Mouse (Mus musculus) gastrocnemius, postnatal 36 days (tissue): ENCODE data around the gene Prkab2. TPM values are rescaled to one million over a fixed set of nuclear protein-coding genes. Genes with fewer than 3 reads are reported as not detected.
A peak's percentile ranks its signal among the peaks of the same experiment; 100 is the strongest.

Source experiments
- DNase-seq, 2 experiments: peaks; one replicate each; pipeline ENCODE4 v3.0.0; 2022
- intact Hi-C: fragments of 180-260 bp; cut with DNase I; formaldehyde crosslinking; loops from one replicate; pipeline ENCODE4 v1.15.1; 2025
- total RNA-seq, 2 experiments: library from RNA; stranded (reverse); gene quantifications; 2 replicates each; pipeline ENCODE4 v1.2.3; 2021

Prkab2 gene
- total RNA-seq, 2 experiments from 2014 or later: 178 to 198 TPM

- DNase-seq: no peak
- intact Hi-C loops: no loop called here
Measured at GRCm38 (mm10) chr3:97648518-97648917, 9.5 kb upstream of the Prkab2 start.

DNA sequence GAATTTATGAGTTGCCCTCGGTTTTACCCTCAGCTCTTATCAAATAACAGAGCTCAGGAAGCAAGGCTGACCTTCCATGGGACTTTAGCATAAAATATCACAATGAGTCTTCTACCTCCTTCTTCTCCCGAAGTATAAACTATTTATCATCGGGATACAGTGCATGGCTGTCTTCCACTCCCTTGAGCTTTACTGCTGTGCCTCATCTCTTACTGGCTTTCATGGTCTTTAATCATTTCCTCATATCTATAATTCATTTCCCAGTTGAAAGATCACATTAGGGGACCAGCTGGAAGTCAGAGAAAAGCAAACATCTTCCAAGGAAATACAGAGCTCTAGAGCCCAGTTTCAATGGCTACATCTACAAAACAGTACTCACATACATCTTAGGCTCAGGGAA is 9.0 kb upstream of the Prkab2 start:
- no peak for DNase-seq
- intact Hi-C loops: no loop called here

DNA sequence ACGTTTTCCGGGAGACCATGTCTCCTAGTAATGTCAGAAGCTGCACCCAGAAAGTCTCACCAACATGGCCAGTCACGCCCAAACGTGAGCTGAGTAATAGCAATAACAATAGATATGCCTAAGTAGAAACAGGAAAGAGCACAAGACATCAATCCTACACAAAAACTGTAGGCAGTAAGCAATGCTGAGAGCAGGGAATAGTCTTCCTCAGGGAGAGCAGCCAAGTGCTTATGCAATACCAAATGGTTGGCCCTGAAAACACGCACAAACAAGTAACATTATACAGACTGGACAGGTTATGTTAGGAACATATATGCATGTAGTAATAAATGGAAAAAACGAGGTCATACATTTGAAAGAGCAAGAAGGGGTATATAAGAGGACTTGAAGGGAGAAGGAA is 8.5 kb upstream of the Prkab2 start:
- no peak for DNase-seq
- intact Hi-C loops: no loop called here

DNA sequence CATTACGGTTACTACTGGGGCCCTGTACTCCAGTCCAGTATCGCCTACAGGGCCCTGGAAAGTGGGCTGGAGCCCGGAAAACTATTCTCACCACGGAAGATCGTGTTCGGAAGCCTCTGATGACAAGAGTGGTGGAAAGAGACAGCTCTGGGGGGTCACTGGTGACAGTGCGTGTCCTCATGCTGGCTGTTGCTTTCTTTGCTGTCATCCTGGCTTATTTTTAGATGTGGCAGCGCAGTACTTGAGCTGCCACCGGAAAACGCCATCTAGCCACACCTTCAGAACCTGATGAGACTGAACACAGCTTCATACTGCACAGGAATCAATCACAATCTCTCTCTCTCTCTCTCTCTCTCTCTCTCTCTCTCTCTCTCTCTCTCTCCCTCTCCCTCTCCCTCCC is 6.4 kb upstream of the Prkab2 start:
- intact Hi-C loops: no loop called here
- no peak for DNase-seq

DNA sequence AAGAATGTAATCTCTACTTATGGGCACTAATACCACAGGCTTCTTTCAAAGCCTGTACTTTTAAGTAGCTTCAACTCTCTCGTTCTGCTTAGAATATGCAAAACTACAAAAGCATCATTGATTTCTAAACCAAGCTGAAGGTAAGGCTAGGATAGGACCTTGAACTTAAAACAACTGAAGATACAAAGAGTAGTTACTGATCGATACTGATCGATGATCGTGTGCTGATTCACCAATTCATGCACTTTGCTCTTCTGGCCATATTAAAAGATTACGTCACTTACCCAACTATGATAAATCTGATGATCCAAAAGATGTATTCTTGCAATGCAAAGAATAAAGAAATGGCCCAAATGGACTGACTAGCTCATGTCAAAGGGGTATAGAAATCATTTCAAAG is 4.2 kb upstream of the Prkab2 start:
- intact Hi-C loops: no loop called here
- no peak for DNase-seq

DNA sequence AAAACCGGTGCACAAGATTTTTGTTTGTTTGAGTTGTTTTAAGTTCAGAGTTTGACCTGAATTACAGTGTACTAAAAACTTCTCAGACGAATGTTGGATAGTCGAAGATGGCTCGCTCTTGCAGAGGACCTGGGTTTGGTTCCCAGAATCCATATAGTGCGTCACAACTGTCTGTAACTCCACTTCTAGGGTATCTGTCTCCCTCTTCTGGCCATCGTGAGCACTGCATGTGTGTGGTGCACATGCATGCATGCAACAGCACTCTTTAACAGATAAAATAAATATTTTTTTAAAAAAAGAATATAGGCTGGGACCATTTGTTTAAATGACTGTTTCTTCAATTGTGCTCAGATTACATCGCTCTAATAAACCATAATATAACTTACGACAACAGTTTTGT is 3.1 kb upstream of the Prkab2 start:
- intact Hi-C loops: no loop called here
- no peak for DNase-seq

- intact Hi-C loops: no loop called here
- DNase-seq: peak in 1 of 2 experiments; percentile 57
Measured at GRCm38 (mm10) chr3:97658426-97659193, 617 bp downstream of the Prkab2 start.

- intact Hi-C loops: no loop called here
- DNase-seq: no peak
Measured at GRCm38 (mm10) chr3:97659746-97660145, 1.8 kb downstream of the Prkab2 start.

DNA sequence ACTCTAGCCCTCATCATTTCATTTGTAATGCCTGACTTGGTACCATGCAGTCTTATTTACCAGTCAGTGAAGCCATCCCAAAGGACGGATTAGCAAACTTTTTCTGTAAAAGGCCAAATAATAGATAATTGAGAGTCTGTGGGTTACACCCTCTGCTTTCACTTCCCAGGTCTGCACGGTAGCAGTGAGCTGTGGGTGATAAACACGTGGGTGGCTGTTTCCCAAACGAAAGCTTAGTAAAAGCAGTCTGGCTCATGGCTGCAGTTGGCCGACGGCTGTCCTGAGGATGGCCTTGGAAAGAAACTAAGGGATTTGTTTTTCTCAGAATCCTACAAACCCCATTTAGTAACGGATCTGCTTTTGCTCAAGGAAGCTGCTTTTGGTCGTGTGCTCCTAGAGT is 3.2 kb downstream of the Prkab2 start:
- intact Hi-C loops: no loop called here
- no peak for DNase-seq

DNA sequence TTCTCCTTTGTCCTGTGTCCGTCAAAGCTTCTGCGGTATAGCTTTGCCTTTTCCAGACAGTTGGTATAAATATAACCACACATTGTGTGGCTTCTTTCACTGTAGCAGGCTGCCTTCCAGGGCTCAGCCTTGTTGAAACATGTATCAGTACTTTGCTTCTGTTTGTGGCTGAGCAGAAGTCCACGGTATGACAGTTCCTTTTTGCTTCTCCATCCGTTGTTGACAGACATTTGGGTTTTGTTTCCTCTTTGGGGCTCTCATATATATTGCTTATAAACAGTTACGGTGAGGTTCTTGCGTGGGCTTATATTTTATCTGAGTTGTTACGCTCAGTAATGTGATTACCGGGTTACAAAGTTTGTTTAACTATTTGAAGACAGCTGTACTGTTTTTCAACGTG is 7.5 kb downstream of the Prkab2 start:
- intact Hi-C loops: no loop called here
- no peak for DNase-seq

- no peak for DNase-seq
- intact Hi-C loops: no loop called here
Measured at GRCm38 (mm10) chr3:97666154-97666553, 8.2 kb downstream of the Prkab2 start.

DNA sequence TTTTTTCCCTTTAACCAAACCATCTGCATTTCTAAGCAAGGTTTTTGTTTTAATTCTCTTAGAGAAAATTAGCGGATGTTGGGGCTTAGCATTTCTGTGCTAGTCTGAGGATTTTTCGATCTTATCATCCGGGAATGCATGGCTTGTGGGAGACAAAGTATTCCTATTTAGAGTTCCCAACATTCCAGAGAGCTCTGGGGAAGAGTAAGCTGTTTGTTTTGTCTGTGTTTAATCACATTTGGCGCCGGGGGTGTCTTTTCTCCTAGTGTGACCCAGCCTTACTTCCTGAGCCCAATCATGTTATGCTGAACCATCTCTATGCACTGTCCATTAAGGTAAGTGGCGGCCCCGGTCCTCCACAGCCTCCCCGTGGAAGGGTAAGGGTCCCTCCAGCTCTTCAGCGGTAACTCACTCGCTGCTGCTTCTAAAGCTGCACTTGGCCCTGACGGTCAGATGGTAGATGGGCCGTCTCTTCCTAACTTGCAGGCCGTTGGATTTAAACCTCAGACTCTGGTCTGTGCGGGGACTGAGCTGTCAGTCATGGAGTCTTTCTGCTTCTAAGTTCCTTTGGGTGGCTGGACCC is 9.2 kb downstream of the Prkab2 start:
- intact Hi-C loops: no loop called here
- no peak for DNase-seq

GRCm38 (mm10) chr3:97674644-97675110 is 16.7 kb downstream of the Prkab2 start, which contains the start of gene Gm17651:
Gene Gm17651, minus strand, starts transcription at chr3:97674694.
- DNase-seq: no peak
- intact Hi-C loops: no loop called here

- no peak for DNase-seq
- intact Hi-C loops: no loop called here
Measured at GRCm38 (mm10) chr3:97676126-97676525, 18.1 kb downstream of the Prkab2 start.

DNA sequence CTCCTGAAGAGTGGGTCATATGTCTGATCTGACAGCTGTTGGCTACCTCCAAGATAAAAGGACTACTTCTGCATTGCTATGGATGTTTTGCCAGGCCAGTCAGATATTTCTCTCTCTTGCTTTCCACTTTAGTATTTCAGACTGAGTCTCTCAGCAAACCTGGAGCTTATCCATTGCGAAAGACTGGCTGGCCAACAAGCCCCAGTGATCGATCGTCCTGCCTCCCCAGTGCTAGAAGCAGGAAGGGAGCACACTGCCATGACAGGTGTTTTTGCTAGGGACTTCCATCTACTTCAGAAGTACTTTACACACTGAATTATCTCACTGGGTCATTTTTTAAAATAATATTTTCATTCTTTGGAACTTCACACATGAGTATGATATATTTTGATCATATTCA is 20.4 kb downstream of the Prkab2 start:
- intact Hi-C loops: no loop called here
- no peak for DNase-seq

DNA sequence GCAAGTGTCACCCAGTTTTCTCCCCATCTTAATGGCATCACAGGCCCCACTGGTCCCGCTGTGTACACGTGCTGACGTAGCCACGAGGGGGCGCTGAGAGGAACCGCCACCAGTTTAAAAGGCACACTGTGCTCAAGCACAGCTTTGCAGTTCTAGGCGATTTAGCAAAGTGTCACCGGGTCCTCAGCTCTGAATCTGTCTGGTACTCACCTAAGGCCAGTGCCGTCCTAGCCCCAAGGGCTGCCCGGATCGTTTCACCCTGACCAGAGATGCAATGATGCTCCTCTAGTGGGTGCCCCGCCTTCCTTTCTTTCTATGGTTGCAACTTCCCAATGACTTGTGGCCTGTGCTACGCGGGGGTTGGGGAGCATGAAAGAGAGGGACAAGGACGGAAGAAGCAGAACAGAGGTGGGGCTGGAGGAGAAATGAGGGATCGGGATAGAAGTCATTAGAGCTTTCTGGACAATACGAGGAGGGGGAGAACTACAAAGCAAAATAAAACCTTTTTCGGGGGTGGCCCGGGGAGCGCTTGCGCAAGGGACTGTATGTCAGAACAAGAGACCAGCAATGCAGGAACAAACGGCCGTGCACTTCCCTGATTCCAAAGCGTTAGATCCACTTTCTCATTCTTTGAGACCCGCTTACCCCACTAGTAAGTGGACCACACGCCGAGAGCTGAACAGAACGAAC is 22.8 kb downstream of the Prkab2 start:
- DNase-seq: peak; percentile 67 to 77
- intact Hi-C loops: loop anchor here (5.0 kb wide), 1 partner anchor 197 kb away; no protein-coding TSS in a partner anchor

DNA sequence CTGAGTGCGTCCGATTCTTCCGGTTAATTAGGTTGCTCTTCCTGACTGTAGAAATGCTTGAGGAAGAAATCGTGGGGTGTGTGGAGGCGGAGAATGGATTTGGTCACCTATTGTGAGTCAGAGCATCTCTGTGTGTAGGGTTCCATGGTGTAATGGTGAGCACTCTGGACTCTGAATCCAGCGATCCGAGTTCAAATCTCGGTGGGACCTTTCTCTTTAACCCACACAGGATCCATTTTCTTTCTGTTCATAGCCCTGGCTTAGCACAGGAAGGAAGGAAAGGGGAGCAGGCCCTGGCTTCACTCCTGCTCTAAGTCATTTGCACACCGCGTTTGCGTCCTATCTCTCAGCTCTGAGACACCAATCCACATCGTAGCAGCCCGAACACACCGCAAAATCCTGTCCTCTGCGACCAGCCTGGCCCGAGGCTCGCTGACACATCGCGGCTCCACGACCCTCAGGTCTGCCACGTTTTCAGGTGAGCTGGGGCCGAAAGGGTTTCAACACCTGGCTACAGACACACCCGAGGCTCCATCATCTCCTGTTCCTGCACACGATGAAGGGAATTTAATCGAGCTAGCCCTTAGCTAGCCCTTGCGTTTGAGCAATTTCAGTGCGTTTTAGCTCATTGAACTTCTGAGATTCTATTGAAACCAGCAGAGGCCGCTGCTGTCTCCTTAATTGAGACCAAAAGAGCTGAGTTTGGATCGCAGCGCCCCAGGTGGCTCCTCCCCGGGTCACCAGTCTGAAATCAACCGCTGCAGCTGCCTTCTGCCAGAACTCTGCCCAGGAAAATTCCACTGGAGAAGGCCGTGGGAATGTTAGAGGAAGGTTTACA is 23.5 kb downstream of the Prkab2 start:
- intact Hi-C loops: loop anchor here (5.0 kb wide), 1 partner anchor 196 kb away; no protein-coding TSS in a partner anchor
- peak in 1 of 2 experiments; percentile 52 for DNase-seq

DNA sequence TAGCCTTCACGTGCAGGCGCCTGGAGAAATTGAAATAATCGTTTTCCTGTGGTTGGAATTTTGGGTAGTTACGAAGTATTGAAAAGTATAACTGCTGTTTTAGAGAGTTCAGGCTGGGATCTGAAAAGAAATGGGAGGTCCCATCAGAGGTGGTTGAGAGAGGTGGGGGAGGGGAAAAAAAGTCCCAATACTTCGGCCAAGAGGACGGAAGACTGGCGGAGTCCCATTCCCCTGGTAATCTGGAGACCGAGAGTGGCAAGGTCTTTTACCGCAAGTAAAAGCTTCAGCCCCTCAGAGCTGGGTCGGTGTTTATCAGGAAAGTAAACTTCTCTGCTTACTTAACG is 24.1 kb downstream of the Prkab2 start:
- intact Hi-C loops: loop anchor here (5.0 kb wide), 1 partner anchor 195 kb away; no protein-coding TSS in a partner anchor
- no peak for DNase-seq

DNA sequence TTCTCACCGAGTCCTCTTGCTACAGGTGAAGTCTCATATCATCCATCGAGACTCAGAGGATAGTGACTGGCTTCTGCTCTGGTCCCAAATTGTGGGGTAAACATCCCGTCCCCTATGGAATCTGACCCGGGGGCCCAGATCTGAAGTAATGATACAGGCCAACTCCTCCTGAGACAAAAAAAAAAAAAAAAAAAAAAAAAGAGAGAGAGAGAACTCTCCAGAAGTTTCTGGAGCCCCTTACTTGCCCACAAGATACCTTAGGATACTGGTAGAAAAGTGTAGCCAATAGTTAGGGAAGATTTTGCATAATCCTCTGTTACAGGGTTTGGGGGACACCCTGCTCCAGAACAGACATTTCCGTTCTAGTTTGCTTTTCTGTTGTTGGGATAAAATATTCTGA is 24.6 kb downstream of the Prkab2 start:
- no peak for DNase-seq
- intact Hi-C loops: loop anchor here (5.0 kb wide), 1 partner anchor 195 kb away; no protein-coding TSS in a partner anchor

DNA sequence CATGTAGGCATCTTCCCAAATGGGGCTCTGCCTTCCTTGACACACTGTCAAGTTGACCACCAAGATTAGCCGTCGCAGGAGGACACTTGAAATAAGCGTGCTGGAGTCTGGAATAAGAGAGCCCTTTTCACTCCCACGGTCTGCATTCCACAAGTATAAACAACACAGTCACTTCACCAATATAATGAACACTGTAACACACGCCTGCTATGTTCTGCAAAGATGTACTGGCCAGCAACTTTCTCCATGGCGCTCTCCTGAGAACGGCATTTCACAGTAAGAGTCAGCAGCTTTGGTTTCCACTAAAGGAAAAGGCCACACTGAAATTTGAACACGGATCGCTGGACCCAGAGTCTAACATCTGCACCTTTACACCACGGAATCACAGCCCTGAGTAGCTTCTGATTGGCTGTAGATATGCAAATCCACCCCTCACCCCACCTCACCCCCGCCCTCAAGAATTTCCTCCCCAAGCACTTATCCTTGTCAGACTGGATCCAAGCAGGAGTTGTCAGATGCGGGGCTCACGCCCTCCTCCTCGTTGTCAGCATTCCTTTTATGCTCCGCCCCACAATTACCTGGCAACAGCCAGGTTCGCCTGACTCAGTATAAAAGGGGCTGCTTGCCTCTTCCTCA is 25.7 kb downstream of the Prkab2 start:
- intact Hi-C loops: loop anchor here (5.0 kb wide), 1 partner anchor 194 kb away; no protein-coding TSS in a partner anchor

More for the DNA sequence above, 25.7 kb downstream of the Prkab2 start:
- DNase-seq: no peak
